Mouse (Mus musculus): ENCODE measurements around the gene Zxdc. TPM values are rescaled to one million over a fixed set of nuclear protein-coding genes. Genes with fewer than 3 reads are reported as not detected.

Gene Zxdc
- polyA plus RNA-seq, 1 experiment from 2014 or later = 11.5 TPM

- Histone ChIP-seq H3K27ac (replicated peaks in 1 of 2; ENCODE audit: control insufficient read depth in 1 of 2, insufficient read depth in 1 of 2, low read depth in 2 of 2, low read length in 2 of 2) (no peak overlapping the region), H3K4me2 (ENCODE audit: low read length) (no peak overlapping the region), H3K27me3 (ENCODE audit: control insufficient read depth, insufficient read depth, low read length) (no peaks in the 10 kb centered on the region), H3K9me3 (ENCODE audit: control insufficient read depth, low read length) (no peaks in the 10 kb centered on the region), H3K36me3 (ENCODE audit: control insufficient read depth, insufficient read depth, low read length) (peaks cover 97% of the 10 kb centered on the region), H3K4me3 (ENCODE audit: control insufficient read depth in 1 of 2, insufficient read depth in 1 of 2, low read depth in 1 of 2, low read length in 2 of 2) (no peak overlapping the region), H3K9ac (ENCODE audit: low read length) (no peak overlapping the region), H3K4me1 (ENCODE audit: control insufficient read depth in 2 of 2, insufficient read depth in 2 of 2, low read length in 2 of 2) (no peaks in the 10 kb centered on the region)
- 93% methylated on average over 2 of the region's 2 CpGs for WGBS
- ATAC-seq (ENCODE audit: insufficient number of reproducible peaks, insufficient read depth, low FRiP score, low read depth) = no peak
Observed at GRCm38 (mm10) chr6:90381465-90381864, 12.2 kb downstream of the Zxdc start.

DNA sequence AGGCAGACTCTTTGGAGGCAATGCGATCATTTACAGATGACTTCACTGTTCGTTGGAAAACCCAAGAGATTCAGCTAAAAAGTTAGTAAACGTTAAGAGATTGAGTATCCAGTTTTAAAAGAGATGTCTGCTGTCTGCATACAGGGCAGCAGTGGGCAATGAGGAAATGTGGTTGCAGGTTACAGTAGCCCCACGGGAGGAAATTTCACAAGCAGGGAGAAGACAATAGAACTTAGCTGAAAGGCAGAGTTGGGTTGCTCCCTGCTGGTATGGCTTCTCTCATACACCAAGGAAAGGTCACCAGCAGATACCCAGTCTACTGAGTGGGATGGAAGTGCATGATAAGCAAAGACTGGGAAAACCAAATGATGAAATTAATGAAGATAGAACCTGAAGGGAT lies 21.3 kb downstream of the Zxdc start:
- 87% methylated on average over 4 of the region's 4 CpGs for WGBS
- Histone ChIP-seq H3K36me3 (ENCODE audit: control insufficient read depth, insufficient read depth, low read length) (peaks cover 75% of the 10 kb centered on the region), H3K27me3 (ENCODE audit: control insufficient read depth, insufficient read depth, low read length) (no peaks in the 10 kb centered on the region), H3K4me1 (ENCODE audit: control insufficient read depth in 2 of 2, insufficient read depth in 2 of 2, low read length in 2 of 2) (no peaks in the 10 kb centered on the region), H3K9me3 (ENCODE audit: control insufficient read depth, low read length) (no peaks in the 10 kb centered on the region), H3K4me2 (ENCODE audit: low read length) (no peak overlapping the region), H3K27ac (replicated peaks in 1 of 2; ENCODE audit: control insufficient read depth in 1 of 2, insufficient read depth in 1 of 2, low read depth in 2 of 2, low read length in 2 of 2) (no peak overlapping the region), H3K9ac (ENCODE audit: low read length) (no peak overlapping the region), H3K4me3 (ENCODE audit: control insufficient read depth in 1 of 2, insufficient read depth in 1 of 2, low read depth in 1 of 2, low read length in 2 of 2) (no peak overlapping the region)
- no peak for ATAC-seq (ENCODE audit: insufficient number of reproducible peaks, insufficient read depth, low FRiP score, low read depth)

DNA sequence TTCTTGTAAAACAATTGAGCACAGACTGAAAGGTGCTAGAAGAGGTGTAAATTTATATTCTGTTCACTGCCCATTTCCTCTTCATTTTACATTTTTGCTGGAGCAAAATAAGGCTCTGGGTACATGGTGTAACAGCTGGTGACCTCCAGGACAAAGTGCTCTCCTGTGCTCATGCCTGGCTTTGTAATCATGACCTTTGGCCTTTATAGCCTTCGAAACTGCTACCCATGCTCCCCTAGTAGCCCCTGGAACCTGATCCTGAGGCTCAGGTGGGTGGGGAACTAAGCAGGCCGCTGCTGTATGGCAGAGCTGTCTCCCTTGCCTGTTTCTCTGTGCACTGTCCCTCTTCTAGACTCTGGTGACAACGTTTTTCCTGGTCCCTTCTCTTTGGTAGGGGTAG lies 24.7 kb downstream of the Zxdc start:
- H3K4me2 ChIP-seq (ENCODE audit: low read length) = no peak overlapping the region
- no peaks in the 10 kb centered on the region for H3K27me3 ChIP-seq (ENCODE audit: control insufficient read depth, insufficient read depth, low read length)
- H3K4me3 ChIP-seq (ENCODE audit: control insufficient read depth in 1 of 2, insufficient read depth in 1 of 2, low read depth in 1 of 2, low read length in 2 of 2) = no peak overlapping the region
- peaks cover 0 to 3% of the 10 kb centered on the region in 2 experiments; a peak in 2 of 4 replicates for H3K4me1 ChIP-seq (ENCODE audit: control insufficient read depth in 2 of 2, insufficient read depth in 2 of 2, low read length in 2 of 2)
- H3K36me3 ChIP-seq (ENCODE audit: control insufficient read depth, insufficient read depth, low read length) = peaks cover 47% of the 10 kb centered on the region
- H3K9me3 ChIP-seq (ENCODE audit: control insufficient read depth, low read length) = no peaks in the 10 kb centered on the region
- no peak overlapping the region for H3K27ac ChIP-seq (replicated peaks in 1 of 2; ENCODE audit: control insufficient read depth in 1 of 2, insufficient read depth in 1 of 2, low read depth in 2 of 2, low read length in 2 of 2)
- no peak for ATAC-seq (ENCODE audit: insufficient number of reproducible peaks, insufficient read depth, low FRiP score, low read depth)
- H3K9ac ChIP-seq (ENCODE audit: low read length) = no peak overlapping the region
- 76% methylated on average over 3 of the region's 3 CpGs for WGBS

DNA sequence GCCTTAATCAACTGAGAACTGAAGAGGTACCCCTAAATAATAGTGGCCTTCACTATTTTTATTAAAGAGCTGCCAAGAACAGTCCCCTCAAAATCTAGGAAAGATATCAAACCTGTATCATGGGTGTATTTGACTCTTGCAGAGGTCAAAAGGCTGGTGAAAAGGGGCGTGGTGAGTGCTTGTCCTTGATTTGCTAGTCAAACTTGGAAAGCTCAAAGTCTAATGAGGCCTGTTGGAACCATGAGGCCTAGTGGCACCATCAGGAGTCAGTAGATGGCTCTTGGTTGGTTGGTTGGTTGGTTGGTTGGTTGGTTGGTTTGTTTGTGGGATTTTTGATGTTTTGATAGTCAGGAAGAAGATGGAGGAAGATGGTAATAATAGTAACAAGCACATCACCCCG lies 26.5 kb downstream of the Zxdc start:
- peaks cover 48% of the 10 kb centered on the region for H3K36me3 ChIP-seq (ENCODE audit: control insufficient read depth, insufficient read depth, low read length)
- WGBS = 90% methylated on average over 2 of the region's 2 CpGs

GRCm38 (mm10) chr6:90397291-90397690 lies 28.0 kb downstream of the Zxdc start:
- no peak overlapping the region for H3K9ac ChIP-seq (ENCODE audit: low read length)
- H3K27ac ChIP-seq (replicated peaks in 1 of 2; ENCODE audit: control insufficient read depth in 1 of 2, insufficient read depth in 1 of 2, low read depth in 2 of 2, low read length in 2 of 2) = no peak overlapping the region
- H3K27me3 ChIP-seq (ENCODE audit: control insufficient read depth, insufficient read depth, low read length) = no peaks in the 10 kb centered on the region
- no peak overlapping the region for H3K4me2 ChIP-seq (ENCODE audit: low read length)
- H3K4me3 ChIP-seq (ENCODE audit: control insufficient read depth in 1 of 2, insufficient read depth in 1 of 2, low read depth in 1 of 2, low read length in 2 of 2) = no peak overlapping the region
- peaks cover 0 to 3% of the 10 kb centered on the region in 2 experiments; a peak in 2 of 4 replicates for H3K4me1 ChIP-seq (ENCODE audit: control insufficient read depth in 2 of 2, insufficient read depth in 2 of 2, low read length in 2 of 2)
- H3K36me3 ChIP-seq (ENCODE audit: control insufficient read depth, insufficient read depth, low read length) = peaks cover 48% of the 10 kb centered on the region
- ATAC-seq (ENCODE audit: insufficient number of reproducible peaks, insufficient read depth, low FRiP score, low read depth) = no peak
- H3K9me3 ChIP-seq (ENCODE audit: control insufficient read depth, low read length) = no peaks in the 10 kb centered on the region
- 80% methylated on average over 3 of the region's 3 CpGs for WGBS

More for the DNA sequence above, 26.5 kb downstream of the Zxdc start:
- H3K27me3 ChIP-seq (ENCODE audit: control insufficient read depth, insufficient read depth, low read length) = no peaks in the 10 kb centered on the region
- no peak overlapping the region for H3K4me2 ChIP-seq (ENCODE audit: low read length)
- no peak overlapping the region for H3K9ac ChIP-seq (ENCODE audit: low read length)
- no peaks in the 10 kb centered on the region for H3K9me3 ChIP-seq (ENCODE audit: control insufficient read depth, low read length)
- ATAC-seq (ENCODE audit: insufficient number of reproducible peaks, insufficient read depth, low FRiP score, low read depth) = no peak
- no peak overlapping the region for H3K4me3 ChIP-seq (ENCODE audit: control insufficient read depth in 1 of 2, insufficient read depth in 1 of 2, low read depth in 1 of 2, low read length in 2 of 2)
- no peak overlapping the region for H3K27ac ChIP-seq (replicated peaks in 1 of 2; ENCODE audit: control insufficient read depth in 1 of 2, insufficient read depth in 1 of 2, low read depth in 2 of 2, low read length in 2 of 2)
- peaks cover 0 to 3% of the 10 kb centered on the region in 2 experiments; a peak in 2 of 4 replicates for H3K4me1 ChIP-seq (ENCODE audit: control insufficient read depth in 2 of 2, insufficient read depth in 2 of 2, low read length in 2 of 2)

DNA sequence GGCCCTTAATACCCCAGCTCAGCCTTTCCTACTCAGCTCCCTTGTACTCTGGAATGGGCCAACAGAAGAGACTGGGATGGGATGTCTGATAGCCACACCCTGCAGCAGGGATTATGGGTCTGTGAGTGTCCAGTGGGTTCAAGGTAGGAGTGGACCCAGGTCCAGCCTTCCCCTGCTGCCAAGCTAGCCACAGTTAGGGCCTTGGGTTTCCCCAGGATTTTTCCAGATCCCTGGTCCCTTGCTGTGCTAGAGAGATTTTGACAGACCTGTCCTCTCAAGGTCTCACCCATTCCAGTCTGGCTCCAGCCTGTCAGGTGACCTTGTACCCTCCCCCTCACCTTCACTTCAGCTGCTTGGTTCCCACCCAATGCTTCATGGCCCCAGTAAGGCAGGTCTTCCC lies 39.3 kb downstream of the Zxdc start:
- ATAC-seq (ENCODE audit: insufficient number of reproducible peaks, insufficient read depth, low FRiP score, low read depth) = no peak

GRCm38 (mm10) chr6:90410972-90411371 lies 41.7 kb downstream of the Zxdc start:
- H3K9ac ChIP-seq (ENCODE audit: low read length) = no peak overlapping the region
- H3K4me2 ChIP-seq (ENCODE audit: low read length) = no peak overlapping the region
- no peak for ATAC-seq (ENCODE audit: insufficient number of reproducible peaks, insufficient read depth, low FRiP score, low read depth)

More for the DNA sequence above, 39.3 kb downstream of the Zxdc start:
- H3K4me2 ChIP-seq (ENCODE audit: low read length) = no peak overlapping the region
- no peak overlapping the region for H3K9ac ChIP-seq (ENCODE audit: low read length)
- H3K4me1 ChIP-seq (ENCODE audit: control insufficient read depth in 2 of 2, insufficient read depth in 2 of 2, low read length in 2 of 2) = no peaks in the 10 kb centered on the region; a peak in 1 of 4 replicates
- H3K4me3 ChIP-seq (ENCODE audit: control insufficient read depth in 1 of 2, insufficient read depth in 1 of 2, low read depth in 1 of 2, low read length in 2 of 2) = no peak overlapping the region
- H3K27me3 ChIP-seq (ENCODE audit: control insufficient read depth, insufficient read depth, low read length) = no peaks in the 10 kb centered on the region
- H3K36me3 ChIP-seq (ENCODE audit: control insufficient read depth, insufficient read depth, low read length) = peaks cover 8% of the 10 kb centered on the region; the same call in 1 of the 2 replicates
- H3K9me3 ChIP-seq (ENCODE audit: control insufficient read depth, low read length) = no peaks in the 10 kb centered on the region
- no peak overlapping the region for H3K27ac ChIP-seq (replicated peaks in 1 of 2; ENCODE audit: control insufficient read depth in 1 of 2, insufficient read depth in 1 of 2, low read depth in 2 of 2, low read length in 2 of 2)

GRCm38 (mm10) chr6:90411926-90412325 lies 42.6 kb downstream of the Zxdc start:
- Histone ChIP-seq H3K9ac (ENCODE audit: low read length) (no peak overlapping the region), H3K9me3 (ENCODE audit: control insufficient read depth, low read length) (no peaks in the 10 kb centered on the region), H3K4me1 (ENCODE audit: control insufficient read depth in 2 of 2, insufficient read depth in 2 of 2, low read length in 2 of 2) (no peaks in the 10 kb centered on the region), H3K4me2 (ENCODE audit: low read length) (no peak overlapping the region), H3K36me3 (ENCODE audit: control insufficient read depth, insufficient read depth, low read length) (no peaks in the 10 kb centered on the region), H3K27ac (replicated peaks in 1 of 2; ENCODE audit: control insufficient read depth in 1 of 2, insufficient read depth in 1 of 2, low read depth in 2 of 2, low read length in 2 of 2) (no peak overlapping the region), H3K27me3 (ENCODE audit: control insufficient read depth, insufficient read depth, low read length) (no peaks in the 10 kb centered on the region), H3K4me3 (ENCODE audit: control insufficient read depth in 1 of 2, insufficient read depth in 1 of 2, low read depth in 1 of 2, low read length in 2 of 2) (no peak overlapping the region)
- WGBS = 73% methylated on average over 7 of the region's 7 CpGs
- ATAC-seq (ENCODE audit: insufficient number of reproducible peaks, insufficient read depth, low FRiP score, low read depth) = no peak

More at GRCm38 (mm10) chr6:90410972-90411371, 41.7 kb downstream of the Zxdc start:
- Histone ChIP-seq H3K4me3 (ENCODE audit: control insufficient read depth in 1 of 2, insufficient read depth in 1 of 2, low read depth in 1 of 2, low read length in 2 of 2) (no peak overlapping the region), H3K4me1 (ENCODE audit: control insufficient read depth in 2 of 2, insufficient read depth in 2 of 2, low read length in 2 of 2) (no peaks in the 10 kb centered on the region), H3K9me3 (ENCODE audit: control insufficient read depth, low read length) (no peaks in the 10 kb centered on the region), H3K27me3 (ENCODE audit: control insufficient read depth, insufficient read depth, low read length) (no peaks in the 10 kb centered on the region), H3K36me3 (ENCODE audit: control insufficient read depth, insufficient read depth, low read length) (peaks cover 2% of the 10 kb centered on the region; the same call in 1 of the 2 replicates), H3K27ac (replicated peaks in 1 of 2; ENCODE audit: control insufficient read depth in 1 of 2, insufficient read depth in 1 of 2, low read depth in 2 of 2, low read length in 2 of 2) (no peak overlapping the region)
- WGBS = 57% methylated on average over 1 of the region's 1 CpGs
